In the genomic region with DNA sequence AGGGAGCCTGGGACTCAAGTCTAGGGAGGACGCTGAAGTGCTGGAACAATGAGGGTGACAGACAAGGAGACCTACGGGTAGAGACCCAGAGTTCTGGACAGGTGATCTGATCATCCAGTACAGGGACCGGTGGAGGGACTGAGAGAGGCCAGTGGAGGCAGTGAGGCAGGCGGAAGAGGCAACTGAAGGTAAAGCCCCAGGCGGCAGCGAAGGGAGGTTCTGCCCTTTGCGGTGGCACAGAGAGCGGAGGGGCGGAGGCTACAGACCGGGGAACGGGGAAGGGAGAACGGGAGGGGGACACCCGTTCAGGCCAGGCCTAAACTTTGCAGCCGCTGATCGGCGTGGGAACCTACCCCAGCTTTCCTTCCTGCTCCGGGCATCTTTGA, we compare ENCODE assay signal across 8 mouse cellular contexts. TPM values are rescaled to one million over a fixed set of nuclear protein-coding genes. Genes with fewer than 3 reads are reported as not detected.
DNase-seq lines count a peak whose midpoint lies in the region; ATAC-seq and TF ChIP-seq lines count a peak whose summit lies in the region.

No protein-coding gene starts in this region.

- intact Hi-C loops in heart, postnatal 25 days (cut with DNase I): no loop called here

- WGBS in heart, embryonic 11.5 days (ENCODE audit: insufficient replicate concordance): under 1% methylated on average over 17 of the region's 17 CpGs
- 0% methylated on average over 17 of the region's 17 CpGs for WGBS in kidney, postnatal 0 days

- peak overlapping the region; percentile 74 for H3K4me3 ChIP-seq in heart, embryonic 11.5 days (ENCODE audit: low read depth, low read length)
- peak overlapping the region; percentile 95 for H3K4me3 ChIP-seq in kidney, postnatal 0 days (replicated peaks; ENCODE audit: low read depth, low read length)
- H3K4me3 ChIP-seq in megakaryocyte, embryonic 14.5 days (replicated peaks): peak overlapping the region; percentile 93

- peak overlapping the region; percentile 72 for H3K9ac ChIP-seq in heart, embryonic 11.5 days (ENCODE audit: low read depth, low read length)
- H3K9ac ChIP-seq in kidney, postnatal 0 days (ENCODE audit: low read depth, low read length): peak overlapping the region; percentile 96

- no peak for ATAC-seq in heart, embryonic 11.5 days (replicated peaks; ENCODE audit: insufficient number of reproducible peaks, low FRiP score, low TSS enrichment)
- ATAC-seq in granulocyte monocyte progenitor cell, adult 5-6 weeks (replicated peaks; ENCODE audit: poor library complexity, severe bottlenecking): peak; percentile 45
- ATAC-seq in kidney, postnatal 0 days (replicated peaks; ENCODE audit: low FRiP score, low read depth): no peak

- no peak for DNase-seq in heart, postnatal 25 days (ENCODE audit: low spot score)
- peak; percentile 48 to 58 for DNase-seq in adrenal gland, postnatal 36 days
- peak; percentile 59 for DNase-seq in kidney, postnatal 0 days (ENCODE audit: low spot score)
- peak; percentile 22 to 28 for DNase-seq in thymus, postnatal 36 days
- no peak for DNase-seq in right cerebral cortex, postnatal 10 days (ENCODE audit: low spot score in 2 of 2)

- no peak for TF ChIP-seq CTCF in kidney, postnatal 0 days (IDR thresholded peaks at IDR 0.05; ENCODE audit: low read depth)

- peaks cover 87% of the 10 kb centered on the region for H3K27me3 ChIP-seq in heart, embryonic 11.5 days (ENCODE audit: control insufficient read depth, insufficient read depth, low read length)
- no peaks in the 10 kb centered on the region for H3K27me3 ChIP-seq in kidney, postnatal 0 days (ENCODE audit: insufficient read depth, low read length)
- H3K27me3 ChIP-seq in megakaryocyte, embryonic 14.5 days (replicated peaks): peaks cover 99% of the 10 kb centered on the region

- no peak overlapping the region for H3K27ac ChIP-seq in heart, embryonic 11.5 days (ENCODE audit: low read depth, low read length)
- peak overlapping the region; percentile 97 for H3K27ac ChIP-seq in kidney, postnatal 0 days

- H3K9me3 ChIP-seq in heart, embryonic 11.5 days (replicated peaks; ENCODE audit: control insufficient read depth, low read length): no peaks in the 10 kb centered on the region
- no peaks in the 10 kb centered on the region for H3K9me3 ChIP-seq in kidney, postnatal 0 days (replicated peaks; ENCODE audit: low read length)
- H3K9me3 ChIP-seq in megakaryocyte, embryonic 14.5 days: no peaks in the 10 kb centered on the region

- peaks cover 10% of the 10 kb centered on the region for H3K4me1 ChIP-seq in heart, embryonic 11.5 days (ENCODE audit: control insufficient read depth, insufficient read depth, low read length)
- H3K4me1 ChIP-seq in kidney, postnatal 0 days (replicated peaks; ENCODE audit: insufficient read depth, low read length): peaks cover 33% of the 10 kb centered on the region
- H3K4me1 ChIP-seq in megakaryocyte, embryonic 14.5 days: peaks cover 35% of the 10 kb centered on the region

- H3K4me2 ChIP-seq in heart, embryonic 11.5 days: peak overlapping the region; percentile 98
- H3K4me2 ChIP-seq in kidney, postnatal 0 days (ENCODE audit: low read length): peak overlapping the region; percentile 71

- no peaks in the 10 kb centered on the region for H3K36me3 ChIP-seq in heart, embryonic 11.5 days (ENCODE audit: control insufficient read depth, insufficient read depth, low read length)
- H3K36me3 ChIP-seq in kidney, postnatal 0 days (ENCODE audit: insufficient read depth, low read length): no peaks in the 10 kb centered on the region
- H3K36me3 ChIP-seq in megakaryocyte, embryonic 14.5 days (replicated peaks; ENCODE audit: low read length): no peaks in the 10 kb centered on the region

RNA-seq across cellular contexts. Expression of gene Camk2n1, which starts 1.8 kb away (rescaled TPM):
- 1.2 and 1.4 TPM in 2 replicates for polyA plus RNA-seq in heart, embryonic 11.5 days (2014; fragmentation: Nextera tagmentation; extraction: Ambion mirVana)
- 10 to 100 TPM in 1 of 2 experiments, 1 to 10 TPM in 1; 9.6 to 11.2 TPM for total RNA-seq in heart, postnatal 25 days (2021)
- total RNA-seq in adrenal gland, postnatal 36 days (2021): 10 to 100 TPM; 25.2 to 25.7 TPM
- not detected in 2 replicates for total RNA-seq in granulocyte monocyte progenitor cell, adult 5-6 weeks (2014; fragmentation: Nextera tagmentation)
- total RNA-seq in granulocyte monocyte progenitor cell, adult 5-6 weeks (2017): not detected in 2 replicates
- 13.8 and 14.5 TPM in 2 replicates for polyA plus RNA-seq in kidney, postnatal 0 days (2015; fragmentation: Nextera tagmentation; extraction: Ambion mirVana)
- polyA plus RNA-seq in megakaryocyte, embryonic 14.5 days (2012; ENCODE audit: insufficient read depth, low replicate concordance): 0.13 and 1.2 TPM in 2 replicates

RNA-seq across cellular contexts. Expression of gene Mul1, which starts 21.5 kb away (rescaled TPM):
- polyA plus RNA-seq in heart, embryonic 11.5 days (2014; fragmentation: Nextera tagmentation; extraction: Ambion mirVana): 16.1 and 18.2 TPM in 2 replicates
- 10 to 100 TPM; 68.1 to 79.0 TPM for total RNA-seq in heart, postnatal 25 days (2021)
- total RNA-seq in adrenal gland, postnatal 36 days (2021): 10 to 100 TPM; 51.7 to 55.3 TPM
- 7.4 and 10.1 TPM in 2 replicates for total RNA-seq in granulocyte monocyte progenitor cell, adult 5-6 weeks (2014; fragmentation: Nextera tagmentation)
- 7.6 and 8.7 TPM in 2 replicates for total RNA-seq in granulocyte monocyte progenitor cell, adult 5-6 weeks (2017)
- polyA plus RNA-seq in kidney, postnatal 0 days (2015; fragmentation: Nextera tagmentation; extraction: Ambion mirVana): 23.6 and 25.3 TPM in 2 replicates
- polyA plus RNA-seq in megakaryocyte, embryonic 14.5 days (2012; ENCODE audit: insufficient read depth, low replicate concordance): 3.4 and 21.8 TPM in 2 replicates

RNA-seq across cellular contexts. Expression of gene Fam43b, which starts 59.6 kb away (rescaled TPM):
- 0.07 TPM in 1 of 2 replicates, not detected in the other for polyA plus RNA-seq in heart, embryonic 11.5 days (2014; fragmentation: Nextera tagmentation; extraction: Ambion mirVana)
- under 1 TPM in 1 of 2 experiments, not detected in 1; 0.11 TPM for total RNA-seq in heart, postnatal 25 days (2021)
- 1 to 10 TPM; 2.5 to 3.5 TPM for total RNA-seq in adrenal gland, postnatal 36 days (2021)
- not detected in 2 replicates for total RNA-seq in granulocyte monocyte progenitor cell, adult 5-6 weeks (2014; fragmentation: Nextera tagmentation)
- total RNA-seq in granulocyte monocyte progenitor cell, adult 5-6 weeks (2017): not detected in 2 replicates
- 0.12 and 0.15 TPM in 2 replicates for polyA plus RNA-seq in kidney, postnatal 0 days (2015; fragmentation: Nextera tagmentation; extraction: Ambion mirVana)
- polyA plus RNA-seq in megakaryocyte, embryonic 14.5 days (2012; ENCODE audit: insufficient read depth, low replicate concordance): not detected in 2 replicates

Comparison
In these comparisons a context has a peak if more than half of its experiments do, and no peak if none do; other contexts are left out.
1. DNase-seq: peak in adrenal gland, postnatal 36 days (2 of 2), kidney, postnatal 0 days (single experiment) and thymus, postnatal 36 days (2 of 2); none in heart, postnatal 25 days (single experiment) and right cerebral cortex, postnatal 10 days (0 of 2).
2. RNA of gene Camk2n1, which starts 1.8 kb away (total RNA-seq): 25.2 to 25.7 TPM in adrenal gland, postnatal 36 days and 9.6 to 11.2 TPM in heart, postnatal 25 days; not detected in granulocyte monocyte progenitor cell, adult 5-6 weeks; every median in the first group is over 10 times any median in the second.
3. RNA of gene Mul1, which starts 21.5 kb away (total RNA-seq): 68.1 to 79.0 TPM in heart, postnatal 25 days and 51.7 to 55.3 TPM in adrenal gland, postnatal 36 days; 7.4 to 10.1 TPM in granulocyte monocyte progenitor cell, adult 5-6 weeks; every median in the first group is over 4 times any median in the second.
4. Peak in every context shown above with its lines, with median percentiles within 50 percentile points of each other: H3K4me3 ChIP-seq.